Mouse (Mus musculus) heart, adult 10 weeks (tissue): ENCODE results near the gene 1700031F05Rik. TPM values are rescaled to one million over a fixed set of nuclear protein-coding genes. Genes with fewer than 3 reads are reported as not detected.

Experiments
- polyA plus RNA-seq: library from polyadenylated mRNA; stranded (reverse); fragments of 350-450 nt; fragmentation: Illumina TruSeq; extraction: RNeasy Lipid Tissue Mini Kit (QIAGEN cat#74804); gene quantifications from one replicate; pipeline ENCODE4 v1.2.3, GENCODE M21; 2014; ENCODE audit warnings: low read depth, low replicate concordance

Gene 1700031F05Rik
- not detected for polyA plus RNA-seq

DNA sequence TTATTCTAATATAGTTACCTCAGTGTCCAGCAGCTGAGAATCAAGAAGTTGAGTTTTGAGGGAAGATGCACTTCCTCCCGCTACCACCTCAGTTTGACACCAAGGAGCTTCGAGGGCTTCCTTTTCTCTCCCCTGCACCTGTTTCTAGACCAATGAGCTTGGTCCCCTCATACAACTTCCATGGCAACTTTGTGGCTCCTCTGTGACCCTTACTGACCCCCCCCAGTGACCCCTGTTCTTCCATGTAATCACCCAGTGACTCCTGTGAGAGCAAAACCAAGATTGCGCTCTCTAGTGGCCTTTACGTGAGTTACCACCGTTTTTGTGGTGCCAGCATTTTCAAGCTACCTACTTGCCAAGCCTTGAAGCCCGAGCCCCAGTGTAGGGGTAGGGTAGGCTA is at the start of gene 1700031F05Rik:
1700031F05Rik (minus strand) TSS at position 101 of the 400 bp plus-strand sequence.

DNA sequence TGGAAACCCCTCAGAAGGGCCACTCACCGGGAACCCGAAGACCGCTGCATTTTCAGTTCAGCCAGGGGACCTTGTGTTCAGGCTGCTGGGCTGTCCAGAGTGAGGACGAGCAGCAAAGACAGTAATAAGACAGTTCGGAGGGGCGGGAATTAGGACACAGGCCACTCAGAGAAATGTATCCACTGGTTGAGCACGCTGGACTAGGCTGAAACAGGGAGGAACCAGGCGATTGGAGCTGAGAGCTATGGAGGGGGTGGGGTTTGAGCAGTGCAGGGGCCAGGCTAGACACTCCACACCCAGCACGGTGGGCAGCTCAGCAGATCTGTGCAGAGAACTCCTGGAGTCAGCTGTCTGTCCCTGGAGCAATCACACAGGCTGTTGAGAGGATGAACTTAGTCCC is 40.8 kb upstream of the 1700031F05Rik start, which contains the start of the genes Dmrtc1a and 1700011M02Rik:
Dmrtc1a (minus strand) TSS at position 101 of the 400 bp plus-strand sequence.
1700011M02Rik (plus strand) TSS at position 319 of the 400 bp plus-strand sequence.

DNA sequence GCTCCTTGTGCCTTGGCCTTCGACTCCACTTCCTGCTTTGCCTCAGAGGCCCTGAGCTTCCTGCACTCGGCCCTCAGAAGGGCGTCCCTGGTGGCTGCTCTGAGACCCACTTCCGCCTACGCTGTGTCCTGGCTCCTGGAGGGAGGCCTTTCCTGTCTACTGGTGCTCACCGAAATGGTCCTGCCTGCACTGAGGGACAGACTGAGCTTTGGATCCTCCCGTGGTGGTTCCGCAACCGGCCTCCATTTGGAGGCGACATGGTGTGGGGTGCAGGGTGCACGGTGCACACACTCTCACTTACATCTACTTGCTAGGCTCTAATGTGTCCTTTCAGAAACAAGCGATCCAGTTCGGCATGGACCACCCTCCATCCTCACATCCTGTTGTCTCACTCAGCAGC is 13.3 kb downstream of the 1700031F05Rik start, which contains the start of gene Dmrtc1c2:
Dmrtc1c2 (minus strand) TSS at position 101 of the 400 bp plus-strand sequence.

Other genes starting within 250 kb of the 1700031F05Rik start
- 19.8 TPM for gene Phka1, start 223.7 kb downstream of the 1700031F05Rik start, polyA plus RNA-seq
- not detected for gene Gm3880, start 181.0 kb downstream of the 1700031F05Rik start, polyA plus RNA-seq
- gene Gm9112, start 160.3 kb downstream of the 1700031F05Rik start, polyA plus RNA-seq = not detected
- not detected for gene Dmrtc1b, start 160.1 kb downstream of the 1700031F05Rik start, polyA plus RNA-seq
- gene Dmrtc1c1, start 65.0 kb downstream of the 1700031F05Rik start, polyA plus RNA-seq = not detected
- gene Dmrtc1c2, start 13.4 kb downstream of the 1700031F05Rik start, polyA plus RNA-seq = not detected
- not detected for gene Dmrtc1a, start 40.7 kb upstream of the 1700031F05Rik start, polyA plus RNA-seq
- gene 1700011M02Rik, start 40.9 kb upstream of the 1700031F05Rik start, polyA plus RNA-seq = not detected
- gene 1700018G05Rik, start 60.4 kb upstream of the 1700031F05Rik start, polyA plus RNA-seq = not detected